Mouse (Mus musculus): ENCODE measurements at regions not wholly inside any gene's neighbourhood (a gene's known extent, or its start where the extent isn't known, plus 50 kb on each side); places are given as distances from the start of the nearest gene placed in this dataset.

DNA sequence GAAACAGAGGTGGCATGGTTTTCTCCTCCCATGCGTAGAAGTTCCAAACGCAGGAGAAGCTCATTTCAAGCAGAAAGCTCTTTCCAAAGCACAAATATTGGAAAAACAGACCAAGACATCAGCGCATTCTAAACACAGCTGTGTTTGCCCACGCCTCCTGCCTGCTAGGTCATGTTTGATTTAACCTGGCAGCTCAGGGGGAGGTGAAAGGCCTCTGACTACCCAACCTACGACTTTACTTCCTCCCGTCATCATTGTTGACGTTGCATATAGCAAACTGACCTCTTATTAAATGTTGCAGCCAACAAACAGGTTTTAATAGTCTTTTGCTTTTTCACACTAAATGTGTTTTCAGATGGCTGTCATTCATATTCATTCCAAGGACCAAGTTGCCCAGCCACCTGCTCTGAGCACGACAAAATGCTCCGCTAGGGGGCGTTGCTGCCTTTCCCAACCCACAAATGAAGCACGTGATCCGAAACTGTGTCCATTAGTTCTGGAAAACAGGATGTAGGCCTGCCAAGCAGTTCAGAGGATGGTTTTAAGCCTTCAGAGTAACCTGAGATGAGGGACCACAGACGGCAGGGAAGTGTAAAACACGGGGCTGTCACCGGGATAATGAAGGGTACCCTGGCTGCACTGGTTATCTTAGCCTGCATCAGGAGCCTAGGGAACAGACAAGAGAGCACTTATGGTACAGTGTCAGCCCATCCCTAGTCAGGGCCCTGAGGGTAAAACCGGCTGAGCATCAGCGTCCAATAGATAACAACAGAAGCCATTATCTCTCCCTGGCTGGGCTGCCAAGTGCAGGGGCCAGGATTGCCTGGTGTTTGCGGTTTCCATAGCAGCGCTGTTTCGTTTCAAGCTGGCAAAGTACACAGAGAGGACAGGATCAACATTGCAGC, 67.6 kb upstream of the Noct start:
- TF ChIP-seq POLR2A (IDR thresholded peaks at IDR 0.05; ENCODE audit: control insufficient read depth, extremely low read depth, insufficient read depth, low read length, poor library complexity): no peak
- no peak for TF ChIP-seq CTCF (IDR thresholded peaks at IDR 0.05; ENCODE audit: borderline replicate concordance, control insufficient read depth, extremely low read depth, insufficient read depth, low read length, poor library complexity)

Data from thymus, adult 2 months (tissue).